Mouse (Mus musculus) spleen, postnatal 14 days (tissue): ENCODE data around the gene Lrba.

Source experiments
- DNase-seq, 2 experiments: peaks; one replicate each; pipeline ENCODE4 v3.0.0; 2021 to 2022; ENCODE audit warnings: low spot score in 2 of 2

The Lrba gene

DNA sequence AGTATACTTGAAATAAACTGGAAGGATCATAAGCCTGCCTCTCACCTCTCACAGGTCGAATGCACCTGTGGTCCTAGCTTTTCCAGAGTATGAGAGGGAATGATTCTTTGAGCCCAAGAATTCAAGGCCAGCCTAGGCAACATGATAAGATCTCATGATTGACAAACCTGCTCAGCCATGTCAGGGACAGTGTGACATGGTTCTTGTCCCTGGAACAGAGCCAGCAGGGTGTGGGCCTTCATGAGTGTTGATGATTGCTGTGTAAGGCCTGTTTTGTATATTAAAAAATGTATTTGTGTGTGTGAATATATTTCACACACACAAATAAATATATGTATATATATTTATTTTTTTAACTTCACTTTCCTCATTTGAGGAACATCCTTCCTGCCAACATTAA, 29.3 kb downstream of the Lrba start:
- no peak for DNase-seq

DNA sequence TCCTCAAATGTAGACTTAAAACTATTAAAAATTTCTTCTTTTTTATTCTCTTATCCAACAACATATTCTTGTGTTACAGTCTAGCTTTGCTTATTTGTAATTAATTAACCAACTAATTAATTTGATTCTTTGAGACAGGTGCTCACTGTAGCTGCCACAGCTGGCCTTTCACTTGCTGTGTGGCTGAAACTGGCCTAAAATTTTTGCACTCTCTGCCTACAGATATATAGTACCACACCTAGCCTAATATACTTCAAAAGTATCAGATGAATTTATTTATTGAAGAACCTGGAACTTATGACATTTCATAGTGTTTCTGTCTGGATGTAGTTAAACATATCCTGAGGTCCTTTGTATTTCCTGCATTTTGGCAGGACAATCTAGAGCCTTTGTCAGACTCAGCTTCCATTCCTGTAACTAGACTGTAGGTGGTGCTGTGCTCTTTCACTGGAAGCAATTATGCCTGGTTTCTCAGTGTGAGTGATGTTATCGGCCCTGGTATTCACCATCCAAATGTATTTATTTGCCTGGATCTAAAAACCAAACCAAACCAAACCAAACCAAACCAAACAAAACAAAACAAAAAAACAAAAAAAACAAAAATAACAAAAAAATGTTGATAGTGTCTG, 43.7 kb downstream of the Lrba start:
- DNase-seq = no peak

DNA sequence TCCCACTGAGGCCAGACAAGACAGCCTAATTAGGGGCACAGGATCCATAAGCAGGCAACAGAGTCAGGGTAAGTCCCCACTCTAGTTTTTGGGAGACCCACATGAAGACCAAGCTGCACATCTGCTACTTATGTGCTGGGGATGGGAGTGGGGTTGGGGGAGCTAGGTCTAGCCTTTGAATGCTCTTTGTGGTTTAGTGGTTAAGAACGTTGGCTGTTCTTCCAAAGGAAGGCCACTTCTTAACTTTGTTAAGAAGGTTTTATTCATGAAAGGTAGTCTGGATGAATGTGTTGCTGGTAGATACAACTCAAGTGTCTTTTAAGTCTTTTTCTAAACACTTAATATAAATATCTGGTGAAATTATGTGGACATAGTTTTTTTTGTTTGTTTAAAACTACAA, 51.2 kb downstream of the Lrba start:
- no peak for DNase-seq

DNA sequence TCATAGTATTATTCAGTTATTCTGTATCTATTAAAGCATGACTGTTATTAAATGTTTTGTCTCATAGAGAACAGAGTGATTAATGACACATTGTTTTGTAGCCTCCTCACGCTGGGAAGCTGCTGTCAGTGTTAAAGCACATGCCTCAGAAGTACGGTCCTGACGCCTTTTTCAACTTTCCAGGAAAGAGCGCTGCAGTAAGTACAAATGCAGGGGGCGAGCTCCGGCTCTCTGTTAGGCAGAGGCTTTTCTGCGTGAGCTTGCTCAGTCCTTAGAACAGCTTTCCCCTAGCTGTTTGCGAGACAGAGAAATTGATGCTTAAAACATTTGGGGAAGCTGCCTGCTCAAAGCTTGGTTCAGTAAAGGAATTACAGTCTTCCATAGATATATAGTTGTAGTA, 66.8 kb downstream of the Lrba start:
- DNase-seq = no peak

DNA sequence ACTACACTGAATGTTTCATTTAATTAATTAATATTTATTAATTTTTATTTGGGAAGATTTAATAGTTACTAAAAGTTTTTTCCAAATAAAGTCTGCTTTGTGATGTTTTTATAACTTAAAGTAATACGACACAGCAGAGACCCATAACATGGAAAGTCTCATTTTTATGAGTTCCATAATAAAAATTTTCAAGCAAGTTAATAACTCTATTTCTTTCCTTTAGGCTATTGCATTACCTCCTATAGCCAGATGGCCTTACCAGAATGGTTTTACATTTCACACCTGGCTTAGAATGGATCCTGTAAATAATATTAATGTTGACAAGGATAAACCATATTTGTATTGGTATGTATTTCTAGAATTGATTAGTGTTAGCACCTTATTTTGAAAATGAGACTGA, 70.4 kb downstream of the Lrba start:
- no peak for DNase-seq

DNA sequence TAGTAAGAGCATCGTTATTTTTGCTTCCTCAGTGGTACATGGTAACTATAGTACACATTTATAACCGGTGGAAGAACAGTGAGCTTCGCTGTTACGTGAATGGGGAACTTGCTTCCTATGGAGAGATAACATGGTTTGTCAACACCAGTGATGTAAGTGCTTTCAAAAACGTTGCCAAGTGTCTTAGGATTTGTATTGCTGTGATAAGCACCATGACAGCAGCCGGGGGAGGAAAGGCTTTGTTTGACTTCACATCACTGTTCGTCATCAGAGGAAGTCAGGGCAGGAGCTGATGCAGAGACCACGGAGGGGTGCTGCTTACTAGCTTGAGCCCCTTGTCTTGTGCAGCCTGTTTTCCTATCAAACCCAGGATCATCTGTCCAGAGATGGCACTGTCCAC, 71.7 kb downstream of the Lrba start:
- no peak for DNase-seq

DNA sequence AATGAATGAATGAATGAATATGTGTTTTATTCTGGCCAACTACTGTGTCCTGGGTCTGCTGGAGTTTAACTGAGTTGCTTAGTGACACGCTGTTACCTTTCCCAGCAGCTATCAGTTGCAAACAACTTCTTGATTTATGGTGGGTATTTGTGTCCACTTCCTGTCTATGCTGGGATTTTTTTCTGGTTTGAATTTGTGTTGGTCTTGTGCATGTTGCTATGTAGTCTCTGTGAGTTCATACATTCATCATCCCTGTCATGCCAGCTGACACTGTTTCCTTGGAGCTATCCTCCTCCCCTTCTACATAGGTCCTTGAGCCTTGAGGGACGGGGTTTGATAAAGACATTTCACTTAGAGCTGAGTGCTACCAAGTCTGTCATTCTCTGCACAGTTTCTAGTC, 84.4 kb downstream of the Lrba start:
- DNase-seq = no peak

DNA sequence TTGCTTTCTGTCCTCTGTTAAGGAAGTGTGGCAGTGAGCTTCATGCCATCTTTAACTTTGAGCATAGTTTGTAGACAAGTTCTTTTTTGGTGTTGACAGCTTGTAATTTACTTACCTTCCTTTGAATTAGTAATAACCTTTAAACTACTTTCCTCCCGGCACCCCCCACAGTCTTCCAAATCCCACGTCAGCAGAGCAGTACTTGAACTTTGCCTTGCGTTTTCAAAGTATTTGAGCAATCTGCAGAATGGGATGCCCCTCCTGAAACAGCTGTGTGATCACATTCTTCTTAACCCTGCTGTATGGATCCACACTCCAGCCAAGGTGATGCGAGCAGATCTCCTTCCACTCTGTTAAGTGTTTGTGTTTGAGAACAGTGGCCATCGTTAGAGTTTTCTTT, 85.7 kb downstream of the Lrba start:
- DNase-seq = no peak

DNA sequence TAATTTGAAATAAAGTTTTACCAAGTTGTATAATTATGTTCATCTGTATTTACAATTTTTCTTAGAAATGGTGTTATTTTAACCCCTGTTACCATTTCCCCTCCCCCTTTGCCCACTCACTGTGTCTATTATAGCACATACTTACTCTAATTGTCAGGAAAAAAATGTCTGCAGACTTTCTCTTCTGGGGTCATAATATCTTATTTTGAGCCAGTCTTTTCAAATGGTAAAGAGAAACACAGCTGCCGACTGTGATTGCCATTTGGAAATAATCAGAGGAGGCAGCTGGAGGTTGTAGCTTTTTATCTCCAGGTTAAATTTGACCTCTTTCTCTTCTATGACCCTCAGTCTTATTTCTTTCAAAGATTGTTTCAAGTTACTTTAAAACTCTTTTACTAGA, 86.9 kb downstream of the Lrba start:
- DNase-seq = no peak

DNA sequence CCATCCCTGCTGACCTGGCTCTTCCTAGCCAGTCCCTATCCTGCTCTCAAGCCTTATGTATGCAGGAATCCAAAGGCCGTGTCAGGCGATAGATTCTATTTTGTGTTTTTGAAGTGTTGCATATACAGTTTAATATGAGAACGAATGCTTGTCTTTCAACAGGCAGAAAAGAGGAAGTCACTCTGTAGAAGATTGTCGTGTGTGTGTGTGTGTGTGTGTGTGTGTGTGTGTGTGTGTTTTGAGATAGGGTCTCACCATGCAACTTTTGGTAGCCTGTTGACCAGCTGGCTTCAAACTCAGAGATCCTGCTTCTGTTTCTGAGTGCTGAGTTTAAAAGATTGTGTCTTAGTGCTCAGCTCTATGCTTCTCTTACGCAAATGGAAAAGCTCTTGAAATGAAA, 93.2 kb downstream of the Lrba start:
- DNase-seq = no peak

DNA sequence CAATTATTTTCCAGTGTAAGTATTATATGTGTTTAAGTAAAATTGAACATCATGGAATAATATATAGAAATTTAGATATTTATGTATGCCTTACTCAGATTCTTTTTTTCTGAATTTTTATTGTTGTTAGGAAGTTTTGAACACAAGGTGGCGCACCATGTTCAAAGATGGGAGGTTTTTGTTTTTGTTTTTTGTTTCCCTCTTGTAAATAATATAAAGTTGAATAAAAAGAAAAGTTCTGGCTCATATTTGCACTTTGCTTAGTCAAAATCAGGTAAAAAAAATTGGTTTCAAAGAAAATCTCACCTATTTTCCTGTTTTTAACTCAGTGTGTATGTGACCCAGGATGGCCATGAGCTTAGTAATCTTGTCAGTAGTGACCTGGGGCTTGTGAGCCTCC, 104.1 kb downstream of the Lrba start:
- DNase-seq = no peak

DNA sequence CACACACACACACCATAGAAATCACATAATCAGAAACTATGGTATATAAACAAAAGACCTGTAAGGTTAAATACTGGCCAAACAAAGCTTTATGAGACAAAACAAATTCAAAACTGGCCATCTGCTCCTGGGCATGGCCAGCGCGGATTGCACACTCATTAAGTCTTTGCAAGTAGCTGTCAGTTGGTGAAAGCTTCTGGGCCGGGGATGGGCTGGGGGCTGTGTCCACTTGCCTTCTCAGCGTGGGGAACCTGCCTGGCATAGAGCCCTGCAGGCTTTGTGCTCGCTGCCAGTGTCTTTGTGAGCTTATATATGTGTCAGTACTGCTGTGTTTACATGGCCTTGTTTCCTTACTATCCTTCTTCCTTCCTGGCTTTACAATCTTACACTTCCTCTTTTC, 118.8 kb downstream of the Lrba start:
- no peak for DNase-seq

DNA sequence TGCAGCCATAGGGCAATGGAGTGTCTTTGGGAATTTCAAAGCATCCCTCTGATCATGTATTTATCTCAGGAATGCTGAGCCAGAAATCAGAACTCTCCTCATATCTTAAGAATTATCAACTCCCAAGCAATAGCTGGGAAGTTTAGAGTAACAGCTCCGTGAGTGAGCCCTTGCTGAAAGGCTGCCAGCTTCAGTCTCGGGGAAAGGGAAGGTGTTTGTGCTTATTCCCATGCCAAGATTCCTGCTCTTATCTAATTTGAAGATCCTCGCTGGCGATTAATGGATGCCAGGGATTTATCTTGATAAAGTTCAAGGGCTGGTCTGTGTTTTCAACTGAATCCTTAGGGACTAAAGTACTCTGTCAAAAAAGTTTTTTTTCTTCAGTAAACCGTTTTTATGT, 138.0 kb downstream of the Lrba start:
- no peak for DNase-seq

DNA sequence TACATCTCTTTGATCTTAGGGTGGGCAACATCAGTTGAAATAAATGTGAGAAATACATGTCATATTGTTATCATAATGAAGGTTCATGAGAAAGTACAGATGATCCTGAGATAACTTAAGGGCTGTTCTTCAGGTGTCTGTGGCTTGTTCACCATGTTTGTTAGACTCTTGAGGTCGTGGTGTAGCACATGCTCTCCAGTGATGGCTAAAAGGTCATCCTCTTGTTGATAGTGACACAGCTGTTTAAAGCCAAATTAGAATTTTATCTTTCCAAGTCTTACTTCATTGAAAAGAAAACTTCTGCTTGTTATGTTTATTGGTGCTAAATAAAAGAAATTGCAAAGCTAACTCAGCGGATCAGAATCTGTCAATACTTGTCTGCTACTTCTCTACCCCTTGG, 147.0 kb downstream of the Lrba start:
- no peak for DNase-seq

DNA sequence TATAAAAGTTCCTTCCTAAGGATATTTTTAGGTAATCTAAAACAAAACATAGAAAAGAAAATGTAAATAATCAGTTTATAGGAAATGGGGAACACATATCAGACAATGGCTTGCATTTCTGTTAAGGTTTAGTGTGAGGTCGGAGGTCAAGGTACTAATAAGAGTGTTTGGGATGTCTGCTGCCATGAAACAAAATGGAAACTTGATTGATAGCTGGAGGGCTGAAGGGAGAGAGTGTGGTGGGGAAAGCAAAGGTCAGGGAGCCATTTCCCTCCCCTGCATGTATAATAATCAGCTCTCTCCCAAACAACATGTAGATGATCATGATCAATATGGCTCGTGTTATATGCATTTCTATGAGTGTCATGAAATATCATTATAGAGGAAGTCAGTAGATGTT, 150.8 kb downstream of the Lrba start:
- DNase-seq = no peak

DNA sequence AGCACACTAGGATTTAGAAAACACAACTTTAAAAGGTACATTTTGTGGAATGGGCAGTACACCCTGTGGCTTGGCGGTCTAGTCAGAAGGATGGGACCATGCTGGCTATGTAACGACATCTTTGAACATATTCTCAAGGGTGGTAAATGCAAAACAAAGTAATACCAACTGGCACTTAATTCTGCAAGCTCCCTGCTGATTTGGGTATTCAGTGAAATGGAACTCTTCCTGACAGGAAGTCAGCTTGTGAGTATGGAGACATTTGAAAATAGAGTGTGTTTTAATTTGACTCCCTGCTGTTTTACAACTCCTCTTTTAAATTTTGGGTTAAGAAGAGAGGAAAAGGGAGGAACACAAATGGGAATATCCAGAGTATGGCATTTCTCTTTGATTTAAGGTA, 158.1 kb downstream of the Lrba start:
- DNase-seq = no peak

DNA sequence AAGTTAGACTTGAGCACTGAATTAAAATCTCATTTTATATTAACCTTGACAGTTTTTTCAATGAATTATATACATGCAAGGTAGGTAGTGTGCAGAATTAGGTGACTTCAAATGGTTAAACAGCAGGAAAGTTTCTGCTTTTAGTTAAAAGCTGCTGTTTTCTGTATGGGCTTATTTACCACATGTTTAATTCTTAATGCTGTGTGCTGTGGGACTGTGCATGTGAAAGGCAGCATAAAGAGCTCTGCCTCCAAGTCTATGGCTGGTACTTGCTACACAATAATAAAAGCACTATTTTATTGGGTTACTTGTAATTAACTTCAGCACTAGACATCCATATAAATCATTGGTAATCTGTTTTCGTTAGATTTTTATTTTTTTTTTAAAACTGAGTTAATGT, 160.6 kb downstream of the Lrba start:
- no peak for DNase-seq

DNA sequence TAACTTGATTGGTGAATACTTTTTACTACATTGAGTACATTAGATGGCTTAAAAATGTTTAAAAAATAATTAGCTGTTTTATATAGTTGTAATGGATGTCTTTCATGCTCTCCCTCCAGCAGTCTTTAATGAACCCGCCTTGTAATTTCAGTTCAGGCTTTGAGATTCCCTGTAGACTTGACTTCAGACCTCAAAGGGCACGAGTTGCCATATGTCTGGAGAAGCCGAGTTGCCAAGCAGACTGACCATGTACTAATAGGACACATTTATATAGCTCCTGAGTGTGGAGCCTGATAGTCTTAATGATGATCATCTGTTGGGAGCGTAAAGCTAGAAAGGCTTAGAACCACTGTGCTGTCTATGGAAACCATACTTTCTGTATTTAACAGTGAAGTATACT, 161.8 kb downstream of the Lrba start:
- DNase-seq = no peak

DNA sequence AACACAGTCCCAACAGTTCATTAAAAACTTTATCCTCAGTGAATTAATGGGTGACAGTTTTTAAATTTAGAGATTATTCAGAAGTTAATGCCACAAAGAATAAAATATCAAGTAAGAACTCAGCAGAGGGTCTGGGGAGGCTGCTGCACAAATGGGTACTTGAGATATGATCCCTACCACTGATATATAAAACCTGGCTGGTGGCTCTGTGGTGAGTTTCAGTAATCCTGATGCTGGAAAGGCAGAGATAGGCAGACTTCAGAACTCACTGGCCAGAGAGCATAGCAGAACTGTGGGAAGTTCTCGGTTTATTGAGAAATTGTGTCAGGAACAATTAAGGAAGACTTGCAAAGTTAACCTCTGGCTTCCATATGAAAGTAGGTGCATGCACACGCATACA, 199.3 kb downstream of the Lrba start:
- no peak for DNase-seq

DNA sequence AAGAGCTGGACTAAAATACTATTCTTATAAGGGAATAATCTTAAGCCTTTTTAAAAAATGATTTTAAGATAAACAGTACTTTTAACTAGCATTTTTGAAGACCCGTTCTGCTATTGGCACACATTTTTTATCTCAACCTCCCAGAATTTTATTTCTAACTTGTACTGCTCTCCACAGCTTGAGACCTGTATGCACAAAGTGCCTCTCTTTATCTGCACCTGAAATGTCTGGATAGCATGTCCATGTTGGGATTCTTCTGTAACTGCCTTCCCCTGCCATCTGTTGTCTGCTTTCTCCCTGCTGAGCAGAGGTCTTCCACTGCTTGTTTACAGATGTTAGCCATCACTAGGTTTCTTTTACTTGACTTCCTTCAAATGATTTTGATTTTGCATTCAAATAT, 202.3 kb downstream of the Lrba start:
- DNase-seq = no peak

DNA sequence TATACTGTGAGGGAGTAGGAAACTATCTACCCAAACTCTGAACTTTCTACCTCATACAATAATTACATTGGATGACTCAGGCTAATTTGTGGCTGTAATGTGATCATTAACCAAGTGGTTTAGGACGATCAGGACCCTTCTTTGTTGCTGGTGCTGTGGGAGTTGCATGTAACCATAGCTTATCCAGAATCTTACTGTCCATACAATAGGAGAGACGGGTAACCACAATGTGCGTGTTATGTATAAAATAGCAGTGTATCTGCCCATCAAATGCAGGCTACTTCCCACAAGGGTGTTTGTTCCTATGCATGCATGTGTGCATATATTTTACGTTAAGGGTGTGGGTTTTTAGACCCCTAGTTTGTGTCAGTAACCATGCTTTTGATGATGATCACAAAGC, 219.0 kb downstream of the Lrba start:
- DNase-seq = no peak

DNA sequence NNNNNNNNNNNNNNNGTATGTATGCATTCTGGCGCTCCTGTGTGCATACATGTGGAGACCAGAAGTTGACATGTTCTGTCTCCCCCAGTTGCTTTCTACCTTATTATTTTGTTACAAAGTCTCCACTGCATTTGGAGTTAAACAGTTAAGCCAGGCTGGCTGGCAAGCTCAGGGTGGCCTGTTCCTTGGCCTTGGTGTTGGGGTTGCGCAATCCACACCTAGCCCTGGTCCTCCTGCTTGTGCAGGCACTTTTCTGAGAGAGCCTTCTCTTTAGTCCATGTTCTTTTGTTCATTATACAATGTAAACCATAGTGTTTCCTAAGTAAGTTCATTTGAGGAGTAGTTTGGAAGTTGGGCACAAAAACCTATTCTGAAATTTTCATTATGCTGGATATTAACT, 226.7 kb downstream of the Lrba start:
- no peak for DNase-seq

DNA sequence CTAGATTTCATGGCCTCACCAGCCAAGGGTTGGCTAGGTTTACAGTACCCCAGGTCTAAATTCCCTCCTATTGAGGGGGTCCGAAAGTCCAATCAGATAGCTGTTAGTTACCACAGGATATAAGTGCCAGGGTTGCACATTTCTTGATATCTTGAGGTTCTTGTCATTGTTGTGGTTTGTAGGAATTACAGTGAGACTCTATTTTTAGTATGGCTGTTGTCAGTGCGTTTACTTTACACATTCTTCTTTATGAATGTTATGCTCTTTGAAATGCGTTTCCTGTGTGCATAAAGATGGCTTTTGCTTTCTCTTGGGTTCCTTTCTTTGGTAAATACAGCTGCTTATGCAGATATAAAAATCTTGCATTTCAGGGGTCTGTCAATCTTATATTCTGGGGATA, 237.1 kb downstream of the Lrba start:
- DNase-seq = no peak

DNA sequence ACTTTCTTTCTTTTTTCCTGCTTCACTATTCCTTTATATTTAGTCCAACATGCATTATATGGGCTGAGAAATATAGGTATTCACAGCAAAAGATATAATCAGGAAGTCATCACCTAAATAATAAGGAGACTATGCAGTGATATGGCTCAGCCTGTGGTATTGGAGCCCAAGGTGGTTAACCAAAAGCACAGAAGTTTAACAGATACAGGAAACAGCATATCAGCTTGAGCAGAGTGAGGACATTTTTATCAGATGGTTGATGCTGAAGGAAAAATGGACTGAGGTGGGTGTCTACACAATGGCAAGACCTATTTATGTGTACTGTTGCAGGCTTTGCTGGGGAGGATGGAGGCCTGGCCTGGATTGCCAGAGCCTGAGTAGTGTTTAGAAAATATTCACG, 265.5 kb downstream of the Lrba start:
- DNase-seq = no peak

DNA sequence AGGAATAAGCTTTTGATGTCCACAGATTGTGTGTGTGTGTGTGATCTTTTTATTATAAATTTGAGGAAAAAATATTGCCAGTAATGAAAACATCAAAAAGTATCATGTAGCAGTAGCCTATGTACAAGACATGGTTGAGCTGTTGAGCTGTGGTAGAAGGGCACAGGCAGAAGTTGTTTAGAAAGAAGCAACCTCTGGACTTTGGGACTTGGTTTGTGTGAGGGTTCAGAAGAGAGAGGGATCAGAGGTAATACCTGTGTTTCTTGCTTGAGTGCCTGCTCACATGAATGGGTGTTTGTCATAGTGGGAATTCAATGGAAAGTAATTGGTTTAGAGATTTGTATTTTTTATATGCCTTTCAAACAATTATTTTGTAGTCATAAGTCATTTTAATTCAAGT, 276.1 kb downstream of the Lrba start:
- DNase-seq = no peak
